Mouse (Mus musculus): ENCODE data around the gene Defb42. TPM values are rescaled to one million over a fixed set of nuclear protein-coding genes. Genes with fewer than 3 reads are reported as not detected.

The Defb42 gene
- 0.11 and 0.20 TPM in 2 replicates for polyA plus RNA-seq (2012; rRNA removed)

GRCm38 (mm10) chr14:63046691-63047090 is at the start of gene Defb42:
TSS of gene Defb42 (plus strand) at chr14:63046991.

DNA sequence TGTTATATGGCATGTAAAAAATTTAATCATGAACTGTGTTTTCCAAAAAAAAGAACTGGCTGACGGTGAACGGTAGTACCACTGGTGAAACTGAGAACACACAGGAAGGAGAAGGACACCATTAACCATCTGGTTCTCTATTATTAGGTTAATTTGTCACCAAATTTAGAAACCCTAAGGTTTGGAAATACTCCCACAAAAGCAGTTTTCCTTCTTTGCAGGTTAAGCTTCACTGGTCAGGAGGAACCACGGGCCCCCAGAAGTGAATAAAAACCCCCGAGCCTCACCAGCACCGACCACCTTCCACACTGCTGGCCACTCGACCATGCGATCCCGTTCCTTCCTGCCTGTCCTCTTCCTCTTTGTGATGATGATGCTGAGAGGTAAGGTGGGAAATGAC is 49.0 kb upstream of the Defb42 start, which contains the start of gene Defb47:
Gene Defb47 (plus strand): TSS at position 301 of the 400 bp plus-strand sequence.

DNA sequence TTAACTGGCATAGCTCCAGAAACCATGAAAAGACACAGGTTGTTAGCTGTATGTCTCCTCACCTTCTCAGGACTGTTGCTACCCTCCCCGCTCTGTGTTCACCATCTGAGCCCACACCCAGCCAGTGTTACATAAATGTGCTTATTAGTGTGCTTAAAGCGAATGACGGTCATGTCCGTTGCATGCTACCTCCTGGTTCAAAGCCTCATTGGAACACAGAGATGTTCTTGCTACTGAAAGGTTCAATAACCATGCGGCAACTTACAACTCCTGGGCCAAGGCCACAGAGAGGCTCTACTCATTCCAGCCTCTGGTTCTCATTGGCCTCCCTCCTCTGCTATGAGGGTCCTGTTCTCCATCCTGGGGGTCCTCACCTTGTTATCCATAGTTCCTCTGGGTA is 35.3 kb upstream of the Defb42 start, which contains the start of gene Defb43:
Gene Defb43 (plus strand): TSS at position 301 of the 400 bp plus-strand sequence.

GRCm38 (mm10) chr14:63049910-63050370 is 3.1 kb downstream of the Defb42 start, which contains the start of gene Defb30:
TSS of gene Defb30 (minus strand) at chr14:63049960.

Other genes with a start within 250 kb of the Defb42 start
- gene Wdfy2, start 209.3 kb upstream of the Defb42 start, polyA plus RNA-seq (2012; rRNA removed): 12.4 and 13.0 TPM in 2 replicates
- not detected in 2 replicates for gene Defb48, start 62.5 kb upstream of the Defb42 start, polyA plus RNA-seq (2012; rRNA removed)
- gene Defb47, start 48.9 kb upstream of the Defb42 start, polyA plus RNA-seq (2012; rRNA removed): 0.41 TPM in 1 of 2 replicates, not detected in the other
- not detected in 2 replicates for gene Defb43, start 35.2 kb upstream of the Defb42 start, polyA plus RNA-seq (2012; rRNA removed)
- not detected in 2 replicates for gene Defb30, start 3.0 kb downstream of the Defb42 start, polyA plus RNA-seq (2012; rRNA removed)